Mouse (Mus musculus) cerebellum, adult 11 months (tissue): Measurements from ENCODE around the gene Pknox1.
"Not testable (repeated sequence)": the region's sequence is repeated elsewhere in the genome, so short reads cannot be mapped to it uniquely, and the experiment has no call there.

Experiments used
- DNase-seq: peaks from one replicate; pipeline ENCODE4 v3.0.0; 2022

The Pknox1 gene

DNA sequence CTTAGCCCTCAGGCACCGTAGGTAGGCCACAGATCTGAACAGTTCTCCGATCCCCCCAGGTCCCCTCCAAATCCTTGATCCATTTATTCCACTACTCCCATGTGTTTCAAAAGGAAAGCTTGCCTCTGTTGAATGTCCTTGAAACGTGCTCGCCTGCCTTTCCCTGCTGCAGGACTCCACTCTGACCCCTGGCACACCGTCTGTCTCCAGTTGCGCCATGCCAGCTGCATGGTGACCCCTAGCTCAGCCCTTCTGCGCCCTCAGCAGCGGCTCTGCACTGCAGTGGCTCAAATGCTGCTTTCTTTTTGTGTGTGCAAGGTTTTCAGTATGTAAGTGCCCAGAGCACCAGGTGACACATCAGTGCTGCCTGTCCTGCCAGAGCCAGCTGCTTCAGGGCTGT is 34.1 kb downstream of the Pknox1 start:
- no peak for DNase-seq

GRCm38 (mm10) chr17:31606424-31606823 is 41.9 kb downstream of the Pknox1 start:
- DNase-seq = no peak

- no peak for DNase-seq
These were observed 42.9 kb downstream of the Pknox1 start for GRCm38 (mm10) chr17:31607256-31607951.

DNA sequence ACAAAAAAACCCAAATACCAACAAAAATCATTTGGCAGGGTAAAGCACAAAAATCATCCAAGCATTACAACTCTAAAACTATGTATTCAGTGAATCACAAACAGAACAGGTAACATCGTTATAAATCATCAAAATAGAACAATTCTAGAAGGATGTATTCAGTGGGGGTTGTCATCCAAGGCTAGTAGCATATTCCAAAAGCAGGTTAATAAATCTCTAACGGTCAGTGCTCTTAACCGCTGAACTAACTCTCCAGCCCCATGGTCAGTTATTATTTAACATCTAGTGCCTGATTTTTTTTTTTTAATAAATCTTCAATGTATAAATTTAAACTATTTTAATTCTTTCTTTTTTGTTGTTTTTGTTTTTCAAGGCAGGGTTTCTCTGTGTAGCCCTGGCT is 44.6 kb downstream of the Pknox1 start:
- not testable (repeated sequence) for DNase-seq

DNA sequence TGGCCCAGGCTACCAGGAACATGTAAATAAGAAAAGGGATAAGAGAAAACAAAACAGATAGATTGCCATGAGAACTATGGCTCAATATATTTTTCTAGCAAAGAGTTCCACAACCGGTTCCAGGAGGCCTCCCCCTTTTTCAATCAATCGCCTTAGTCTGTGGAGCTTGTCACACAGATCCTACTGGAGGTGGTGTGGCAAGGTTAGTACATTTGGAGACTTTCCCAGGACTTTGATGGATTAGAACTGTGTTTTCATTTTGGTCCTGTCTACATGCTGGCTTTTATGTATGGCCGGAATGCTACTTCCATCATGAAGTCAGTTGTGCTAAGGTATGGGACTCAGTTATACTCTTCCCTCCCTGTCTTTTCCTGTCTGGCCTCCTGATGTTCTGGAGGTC is 45.4 kb downstream of the Pknox1 start:
- no peak for DNase-seq

GRCm38 (mm10) chr17:31613086-31613755 is 48.7 kb downstream of the Pknox1 start:
- no peak for DNase-seq

GRCm38 (mm10) chr17:31623101-31623500 is 58.6 kb downstream of the Pknox1 start:
- DNase-seq = no peak

DNA sequence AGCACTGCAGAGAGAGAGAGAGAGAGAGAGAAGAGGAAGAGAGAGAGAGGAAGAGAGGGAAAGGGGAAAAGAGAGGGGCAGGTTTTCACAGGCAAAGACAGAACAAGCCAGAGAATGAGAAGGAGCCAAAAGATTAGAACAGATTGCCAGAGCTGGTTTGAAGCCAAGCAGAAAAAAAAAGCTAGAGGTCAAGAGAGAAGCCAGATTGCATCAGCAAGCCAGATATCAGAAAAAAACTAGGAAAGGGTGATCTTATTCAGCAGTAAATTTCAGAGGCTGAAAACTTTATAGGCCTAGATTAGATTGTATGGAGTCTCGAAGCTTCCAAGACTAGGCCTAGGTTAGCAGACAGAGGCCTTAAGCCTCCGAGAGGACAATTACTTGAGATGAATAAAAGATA is 63.4 kb downstream of the Pknox1 start:
- DNase-seq = no peak

- no peak for DNase-seq
These were observed 66.7 kb downstream of the Pknox1 start for GRCm38 (mm10) chr17:31631081-31631800.

- no peak for DNase-seq
These were observed 68.5 kb downstream of the Pknox1 start for GRCm38 (mm10) chr17:31633007-31633406.

- no peak for DNase-seq
These were observed 70.4 kb downstream of the Pknox1 start for GRCm38 (mm10) chr17:31634896-31635295.

- DNase-seq = no peak
These were observed 71.2 kb downstream of the Pknox1 start for GRCm38 (mm10) chr17:31635781-31636180.

DNA sequence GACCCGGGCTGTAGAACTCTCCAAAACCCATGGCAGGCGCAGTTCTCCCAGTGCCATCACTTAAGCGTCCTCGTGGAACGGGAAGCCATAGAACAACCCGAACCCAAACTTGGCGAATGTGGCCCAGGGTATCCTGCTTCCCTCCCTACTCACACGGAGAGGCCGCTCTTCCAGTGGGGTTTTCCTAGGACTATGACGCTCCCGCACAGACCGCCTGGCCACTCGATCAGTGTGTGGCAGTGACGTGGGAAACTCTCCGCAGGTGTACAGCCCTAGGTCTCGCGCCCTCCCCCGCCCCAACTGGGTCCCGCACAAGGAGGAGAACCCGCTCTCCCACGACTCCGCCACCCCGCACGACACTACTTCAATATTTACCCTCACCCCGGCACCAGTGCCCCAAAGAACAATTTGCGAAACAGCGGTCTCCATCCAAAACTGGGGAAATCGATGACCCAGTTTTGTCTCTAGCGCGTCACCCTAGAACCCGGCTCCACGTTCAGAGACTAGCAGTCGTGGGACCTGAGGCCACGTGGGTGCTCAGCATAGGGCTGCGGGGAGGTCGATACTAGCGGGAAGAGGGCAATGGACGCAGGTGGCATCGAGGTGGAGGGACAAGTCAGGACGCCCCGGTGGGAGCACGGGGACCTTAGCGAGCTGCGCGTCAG is 71.9 kb downstream of the Pknox1 start:
- DNase-seq = no peak

GRCm38 (mm10) chr17:31636942-31637811 is 72.6 kb downstream of the Pknox1 start, which contains the start of gene Cbs:
Cbs (minus strand) TSS chr17:31637238.
- peak; percentile 26 for DNase-seq

DNA sequence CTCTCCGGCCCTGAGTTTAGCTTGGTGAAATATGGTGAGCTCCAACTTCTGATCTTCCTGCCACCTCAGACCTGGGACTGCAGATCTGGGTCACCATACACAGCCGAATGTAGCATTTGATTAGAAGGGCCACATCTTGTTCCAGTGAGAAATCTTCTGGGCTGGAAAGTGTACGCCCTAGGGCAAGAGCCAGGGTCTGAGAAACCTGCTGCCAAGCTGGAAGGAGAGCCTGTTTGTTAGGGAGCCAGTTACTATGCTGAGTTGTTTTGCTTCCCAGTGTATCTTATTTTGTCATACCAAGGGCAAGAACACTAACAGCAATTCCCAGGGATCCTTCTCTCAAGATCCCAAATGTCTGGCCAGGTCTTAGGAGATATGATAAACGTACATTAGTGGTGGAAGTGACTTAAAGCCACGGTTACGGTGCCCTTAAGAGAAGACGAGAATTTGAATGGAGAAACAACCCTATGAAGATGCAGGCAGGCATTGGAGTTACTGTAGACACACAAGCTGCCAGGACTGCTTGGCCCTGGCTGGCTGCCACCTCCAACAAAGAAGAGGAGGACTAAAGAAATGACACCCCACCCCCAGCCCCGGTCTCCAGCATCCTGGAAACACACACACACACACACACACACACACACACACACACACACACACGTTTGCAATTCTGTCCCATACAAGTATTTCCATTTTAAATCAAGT is 73.5 kb downstream of the Pknox1 start:
- DNase-seq = no peak

GRCm38 (mm10) chr17:31639651-31640050 is 75.1 kb downstream of the Pknox1 start:
- no peak for DNase-seq

DNA sequence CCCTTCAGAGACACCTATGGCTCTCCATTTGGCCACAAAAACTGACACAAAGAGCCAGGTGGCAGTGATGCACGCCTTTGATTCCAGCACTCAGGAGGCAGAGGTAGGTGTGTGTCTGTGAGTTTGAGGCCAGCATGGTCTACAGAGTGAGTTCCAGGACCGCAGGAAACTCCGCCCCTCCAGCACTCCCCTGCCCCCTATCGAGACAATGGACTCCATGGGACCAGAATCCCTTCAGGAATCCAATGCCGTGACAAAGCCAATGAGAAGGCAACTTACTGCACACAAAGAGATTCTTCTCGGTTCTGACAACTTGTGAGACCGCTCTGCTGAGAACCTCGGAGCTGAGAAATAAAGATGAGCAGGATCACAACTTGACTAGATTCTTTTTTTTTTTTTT is 77.8 kb downstream of the Pknox1 start:
- DNase-seq = no peak

DNA sequence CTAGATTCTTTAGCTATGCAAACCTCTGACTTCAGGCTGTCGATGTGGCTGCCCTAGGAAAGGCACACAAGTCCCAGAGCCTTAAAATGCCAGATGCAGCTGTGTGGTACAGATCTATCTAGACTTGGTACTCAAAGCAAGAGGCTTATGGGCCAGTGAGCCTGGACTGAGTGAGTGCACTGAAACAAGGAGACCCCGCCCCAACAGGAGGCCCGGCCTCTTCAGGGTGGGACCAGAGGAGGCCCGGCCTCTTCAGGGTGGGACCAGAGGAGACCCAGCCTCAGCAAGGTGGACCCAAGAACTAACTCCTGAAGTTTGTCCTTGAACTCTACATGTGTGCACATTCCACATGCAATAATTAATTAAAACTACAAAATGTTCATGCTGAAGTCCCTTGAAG is 78.4 kb downstream of the Pknox1 start:
- no peak for DNase-seq

DNA sequence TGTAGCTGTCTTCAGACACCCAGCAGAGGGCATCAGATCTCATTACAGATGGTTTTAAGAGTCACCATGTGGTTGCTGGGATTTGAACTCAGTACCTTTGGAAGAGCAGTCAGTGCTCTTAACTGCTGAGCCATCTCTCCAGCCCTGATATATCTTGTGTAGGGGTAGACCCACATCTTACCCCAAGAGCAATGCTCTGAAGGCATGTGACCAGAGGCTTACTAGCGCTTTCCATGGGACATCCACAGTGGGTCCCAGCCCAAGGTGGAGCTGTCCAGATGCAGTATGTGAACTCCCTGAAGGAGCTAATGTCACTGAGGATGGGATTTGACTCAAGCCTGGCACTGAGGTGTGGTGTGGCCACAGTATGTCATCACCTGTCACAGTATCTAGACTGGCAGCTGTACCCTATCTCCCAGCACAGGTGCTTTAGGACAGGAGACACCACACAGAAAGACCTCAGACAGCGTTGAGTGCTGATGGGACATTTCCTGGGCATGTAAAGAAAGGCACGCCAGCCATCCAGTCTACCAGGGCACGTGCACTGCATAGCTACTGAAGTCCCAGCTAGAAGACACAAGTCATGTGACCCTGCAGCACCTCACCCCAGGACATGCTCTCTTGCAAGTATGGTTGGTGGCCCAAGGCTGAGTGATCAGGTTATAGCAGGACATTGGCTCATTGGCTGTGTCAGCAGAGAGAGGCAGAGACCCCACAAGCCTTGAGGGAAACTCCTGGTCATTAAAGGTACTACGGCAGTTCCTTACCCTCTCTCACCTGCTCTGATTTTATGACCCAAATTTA is 81.9 kb downstream of the Pknox1 start:
- no peak for DNase-seq

GRCm38 (mm10) chr17:31652152-31652551 is 87.6 kb downstream of the Pknox1 start:
- no peak for DNase-seq

DNA sequence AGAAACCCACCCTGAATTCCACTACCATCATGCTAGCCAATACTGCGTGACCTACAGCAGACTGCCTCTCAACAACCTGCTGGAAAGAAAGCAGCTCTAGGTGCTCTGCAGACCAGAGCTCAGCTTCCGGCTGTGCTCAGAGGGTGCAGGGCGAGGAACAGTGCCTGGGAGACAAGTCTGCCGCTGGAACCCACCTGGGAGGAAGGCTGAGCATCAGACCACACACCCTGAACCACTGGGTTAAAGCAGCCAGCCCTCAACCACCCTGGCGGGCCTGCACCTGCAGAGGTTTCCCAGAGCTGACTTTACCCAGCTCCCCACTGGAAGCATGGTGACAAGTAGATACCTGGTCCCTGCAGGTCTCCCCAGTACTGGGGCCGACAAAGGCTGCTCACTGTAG is 88.7 kb downstream of the Pknox1 start:
- DNase-seq = no peak
